Mouse (Mus musculus) activated CD4-positive, CD25-positive, alpha-beta regulatory T cell, adult 4 months (primary cell): ENCODE data around the gene Rslcan18. TPM values are rescaled to one million over a fixed set of nuclear protein-coding genes. Genes with fewer than 3 reads are reported as not detected.

Experiments
- polyA plus RNA-seq, 2 experiments: library from polyadenylated mRNA; unstranded; fragments of 100-300 nt; shearing (Covaris generic); gene quantifications; one replicate each; pipeline ENCODE4 v1.2.1; 2017

Gene Rslcan18
- polyA plus RNA-seq, 2 experiments from 2014 or later, result 0.15 to 0.17 TPM

Other genes with a start within 250 kb of the Rslcan18 start
- gene Gm10767, start 211.3 kb downstream of the Rslcan18 start, polyA plus RNA-seq, result 1 to 10 TPM; 1.6 to 1.7 TPM
- 1 to 10 TPM; 5.0 to 8.4 TPM for gene Zfp712, start 55.1 kb downstream of the Rslcan18 start, polyA plus RNA-seq
- gene Zfp708, start 18.3 kb downstream of the Rslcan18 start, polyA plus RNA-seq, result 1 to 10 TPM; 4.8 to 5.0 TPM
- gene Gm28557, start 7.7 kb downstream of the Rslcan18 start, polyA plus RNA-seq, result 1 to 10 TPM; 3.4 to 5.3 TPM
- gene Zfp759, start 5.4 kb upstream of the Rslcan18 start, polyA plus RNA-seq, result 1 to 10 TPM; 1.6 to 2.9 TPM
- 10 to 100 TPM; 18.8 to 21.6 TPM for gene Rsl1, start 56.9 kb upstream of the Rslcan18 start, polyA plus RNA-seq
- gene Zfp455, start 78.2 kb upstream of the Rslcan18 start, polyA plus RNA-seq, result 1 to 10 TPM; 5.7 to 6.4 TPM
- gene Zfp458, start 162.2 kb upstream of the Rslcan18 start, polyA plus RNA-seq, result 1 to 10 TPM; 2.2 to 2.4 TPM
- gene Zfp457, start 190.2 kb upstream of the Rslcan18 start, polyA plus RNA-seq, result 1 to 10 TPM in 1 of 2 experiments, not detected in 1; 1.9 TPM
- gene Zfp595, start 216.3 kb upstream of the Rslcan18 start, polyA plus RNA-seq, result 1 to 10 TPM; 5.4 to 5.9 TPM
- not detected for gene Gm28044, start 244.3 kb upstream of the Rslcan18 start, polyA plus RNA-seq
- gene Zfp953, start 244.3 kb upstream of the Rslcan18 start, polyA plus RNA-seq, result 1 to 10 TPM; 2.9 to 3.4 TPM